Mouse (Mus musculus) cerebellum, adult 2 months (tissue): ENCODE results near the gene Tns1. TPM values are rescaled to one million over a fixed set of nuclear protein-coding genes. Genes with fewer than 3 reads are reported as not detected.
A peak's percentile ranks its signal among the peaks of the same experiment; 100 is the strongest.

ENCODE experiments used
- DNase-seq, 2 experiments: peaks; one replicate each; pipeline ENCODE4 v3.0.0; 2021
- H3K27ac ChIP-seq: fragments of 200-500 bp; 2 replicates; pipeline ENCODE4 v1.5.1; 2012; ENCODE audit warnings: low read length, control low read depth, inconsistent platforms; ENCODE audit not compliant: insufficient read depth
- H3K27me3 ChIP-seq: fragments of 200-500 bp; 2 replicates; pipeline ENCODE4 v1.6.1; 2012; ENCODE audit warnings: inconsistent platforms, mild to moderate bottlenecking, low read length, moderate library complexity; ENCODE audit not compliant: control insufficient read depth, insufficient read depth
- H3K4me1 ChIP-seq: fragments of 200-500 bp; 2 replicates; pipeline ENCODE4 v1.6.1; 2011; ENCODE audit warnings: low read length; ENCODE audit not compliant: control insufficient read depth, insufficient read depth
- H3K4me3 ChIP-seq: fragments of 200-500 bp; replicated peaks from 2 replicates; pipeline ENCODE3; 2011; ENCODE audit warnings: mild to moderate bottlenecking, low read depth, low read length, control low read depth; ENCODE audit not compliant: insufficient read depth
- CTCF ChIP-seq: fragments of 200-500 bp; IDR thresholded peaks from 2 replicates; pipeline ENCODE4 v1.5.1; 2011; ENCODE audit warnings: low read depth, mild to moderate bottlenecking, control low read depth, low read length, moderate library complexity, borderline replicate concordance; ENCODE audit not compliant: insufficient read depth
- POLR2A ChIP-seq: fragments of 200-500 bp; IDR thresholded peaks from 2 replicates; pipeline ENCODE4 v1.6.1; 2011; ENCODE audit warnings: low read length, control low read depth, borderline replicate concordance; ENCODE audit not compliant: insufficient read depth
- WGBS: fragments of 180-500 bp; shearing (Covaris S2); methylation state at CpG from one replicate; pipeline ENCODE4 v1.1.7; 2018; 5-methylcytosine and 5-hydroxymethylcytosine counted together
- polyA plus RNA-seq: library from polyadenylated mRNA; depleted of rRNA; stranded (reverse); fragments of >200 nt; gene quantifications from 2 replicates; pipeline ENCODE4 v1.2.3, GENCODE M21; 2012

The Tns1 gene
- polyA plus RNA-seq, 1 experiment: 25.1 TPM

DNA sequence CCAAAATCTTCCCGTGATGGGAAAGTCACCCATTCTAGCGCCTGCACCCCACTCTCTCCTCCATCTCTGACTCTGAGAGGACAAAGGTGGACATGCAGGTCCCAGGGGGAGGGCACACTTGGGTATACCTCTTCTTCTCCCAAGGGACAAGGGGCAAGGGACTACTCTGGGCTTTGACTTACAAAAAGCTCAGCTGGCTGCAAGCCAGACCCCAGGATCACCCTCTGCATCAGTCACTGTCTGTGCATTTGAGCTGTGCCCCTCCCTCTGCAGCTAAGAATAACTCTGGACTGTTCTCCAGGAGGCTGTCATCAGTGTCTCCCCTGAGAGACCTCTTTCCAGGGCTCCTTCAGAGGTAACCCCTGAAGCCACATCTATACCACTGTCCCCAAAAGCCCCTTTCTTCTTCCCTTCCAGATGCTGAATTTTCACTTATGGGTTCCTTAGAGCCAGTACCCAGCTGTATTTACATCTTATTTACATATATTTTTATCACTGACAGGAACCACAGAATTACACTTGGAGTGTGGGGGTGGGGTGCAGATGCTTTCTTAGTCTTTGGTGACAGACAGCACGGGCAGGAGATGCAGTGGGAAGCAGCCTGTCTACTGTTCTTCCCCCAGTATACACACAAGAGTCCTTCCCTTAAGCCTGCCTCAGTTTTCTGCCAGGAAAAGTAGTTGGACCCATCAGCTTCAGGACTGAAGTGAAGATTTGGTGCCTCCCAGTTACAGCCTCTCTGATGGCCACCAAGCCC, 81.4 kb downstream of the Tns1 start:
- H3K4me3 ChIP-seq: no peak overlapping the region
- H3K27ac ChIP-seq: no peak overlapping the region
- peaks cover 4% of the 10 kb centered on the region; the same call in 1 of the 2 replicates for H3K4me1 ChIP-seq
- H3K27me3 ChIP-seq: no peaks in the 10 kb centered on the region; the same call in 1 of the 2 replicates
- TF ChIP-seq POLR2A (no peak), CTCF (no peak)
- 77% methylated on average over 3 of the region's 3 CpGs for WGBS
- DNase-seq: no peak

DNA sequence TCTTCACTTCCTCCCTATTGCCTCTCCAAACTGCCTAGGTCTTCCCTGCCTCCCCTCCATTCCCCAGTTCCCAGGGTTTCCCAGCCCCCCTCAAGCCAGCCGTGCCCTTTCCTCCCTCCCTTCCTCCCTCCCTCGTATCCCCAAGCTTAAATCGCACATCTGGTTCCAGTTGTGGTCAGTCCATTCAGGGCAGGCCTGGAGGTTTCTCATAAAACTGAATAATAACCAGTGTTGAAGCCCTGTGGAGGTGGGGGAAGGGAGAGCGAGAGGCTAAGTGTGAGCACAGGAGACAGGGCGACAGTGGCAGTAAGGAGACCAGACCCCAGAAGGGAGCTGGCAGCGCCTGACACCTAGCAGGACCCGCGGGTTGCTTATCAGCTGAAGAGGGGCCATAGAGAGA, 82.6 kb downstream of the Tns1 start:
- no peaks in the 10 kb centered on the region; the same call in 1 of the 2 replicates for H3K27me3 ChIP-seq
- no peak for DNase-seq
- H3K4me3 ChIP-seq: no peak overlapping the region
- TF ChIP-seq CTCF (no peak), POLR2A (no peak)
- H3K4me1 ChIP-seq: peaks cover 4% of the 10 kb centered on the region; the same call in 1 of the 2 replicates
- WGBS: 60% methylated on average over 8 of the region's 8 CpGs
- no peak overlapping the region for H3K27ac ChIP-seq

DNA sequence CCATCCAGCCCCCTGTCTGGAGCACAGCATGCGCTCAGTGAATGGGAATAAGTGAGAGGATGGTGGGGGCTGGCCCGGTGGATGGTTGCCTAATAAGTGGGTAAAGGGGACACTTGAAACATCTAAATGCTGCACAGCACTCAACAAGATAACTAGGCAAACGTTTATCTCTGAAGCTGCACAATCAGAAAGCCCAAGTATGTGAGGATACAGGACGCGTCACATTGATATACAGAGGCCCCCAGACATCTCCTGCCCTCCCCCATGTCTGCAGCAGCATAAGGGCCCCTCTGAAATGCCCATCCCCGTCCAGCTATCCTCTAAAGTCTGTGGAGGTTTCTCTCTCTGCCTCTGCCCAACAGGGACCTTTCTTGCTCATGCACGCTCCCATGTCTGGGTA, 83.1 kb downstream of the Tns1 start:
- Histone ChIP-seq H3K4me1 (peaks cover 4% of the 10 kb centered on the region; the same call in 1 of the 2 replicates), H3K27ac (no peak overlapping the region), H3K4me3 (no peak overlapping the region), H3K27me3 (no peaks in the 10 kb centered on the region; the same call in 1 of the 2 replicates)
- TF ChIP-seq CTCF (no peak), POLR2A (no peak)
- 79% methylated on average over 7 of the region's 7 CpGs for WGBS
- DNase-seq: no peak

DNA sequence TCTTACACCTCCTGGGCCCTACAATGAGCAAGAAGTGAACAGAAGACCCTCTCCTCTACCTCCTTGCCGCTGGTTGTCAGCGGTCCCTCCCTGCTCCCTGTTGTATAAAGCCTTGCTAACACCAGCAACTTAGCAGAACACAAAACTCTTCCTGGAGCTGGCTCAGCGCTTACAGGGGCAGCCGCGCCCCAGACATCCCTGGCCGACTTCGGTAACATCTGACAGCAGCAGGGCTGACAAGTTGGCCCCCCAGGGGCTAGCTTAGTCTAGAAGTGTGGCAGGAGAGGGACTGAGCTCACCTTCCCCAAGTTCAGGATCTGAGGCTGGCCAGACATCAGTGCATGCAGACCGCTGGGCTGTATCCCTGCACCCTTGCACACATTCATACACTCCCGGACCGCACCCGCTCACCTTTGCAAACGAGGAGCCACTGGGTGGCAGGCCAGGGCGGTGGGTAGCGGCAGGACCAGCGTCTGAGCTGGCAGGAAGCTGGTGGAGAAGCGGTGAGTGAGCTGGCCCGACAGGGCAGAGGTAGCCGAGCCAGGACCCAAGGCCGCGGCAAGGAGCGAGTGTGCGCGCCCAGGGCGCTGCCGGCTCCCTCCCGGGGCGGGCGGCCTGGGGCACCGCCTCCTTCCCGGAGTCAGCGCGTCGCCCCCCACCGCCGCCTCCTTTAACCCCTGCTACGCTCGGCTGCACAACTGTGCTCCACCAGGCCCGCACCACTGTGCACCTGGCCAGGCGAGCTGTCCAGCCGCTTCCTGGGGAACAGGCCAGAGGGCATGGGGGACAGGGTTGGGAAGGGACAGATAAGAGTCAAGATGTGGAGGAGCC, 87.5 kb downstream of the Tns1 start:
- no peaks in the 10 kb centered on the region for H3K4me1 ChIP-seq
- 0 out of 2 replicates have a peak overlapping the region, but pooled peaks have one; percentile 18 for H3K27ac ChIP-seq
- H3K27me3 ChIP-seq: no peaks in the 10 kb centered on the region
- TF ChIP-seq POLR2A (no peak), CTCF (no peak)
- H3K4me3 ChIP-seq: peak overlapping the region; percentile 37
- 4% methylated on average over 40 of the region's 40 CpGs for WGBS
- no peak for DNase-seq

DNA sequence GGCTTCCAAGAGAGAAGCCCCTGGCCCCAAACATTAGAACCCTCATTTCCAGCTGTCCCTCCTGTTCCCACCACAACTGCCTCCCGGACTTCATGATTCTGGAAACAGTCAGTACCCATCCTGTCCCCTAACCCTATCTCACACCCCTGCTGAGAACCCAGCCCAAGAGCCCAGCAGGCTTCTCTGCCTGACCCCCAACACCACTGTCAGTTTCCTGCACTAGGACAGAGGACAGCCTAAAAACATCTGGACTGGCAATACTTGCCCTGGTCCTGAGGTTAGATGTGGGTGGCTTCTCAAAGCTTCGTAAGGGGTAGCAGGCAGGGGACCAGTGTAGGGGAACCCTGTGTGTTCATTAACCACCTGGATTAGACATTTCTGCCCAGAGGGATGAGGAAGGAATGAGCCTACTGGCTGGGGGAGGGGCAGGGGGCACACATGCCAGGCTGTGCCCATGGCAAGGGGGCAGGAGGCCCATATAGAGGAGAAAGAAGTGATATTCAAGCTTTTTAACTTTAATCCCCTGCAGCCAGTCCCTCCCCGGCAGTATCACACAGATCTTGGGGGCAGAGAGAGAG, 88.2 kb downstream of the Tns1 start:
- WGBS: 51% methylated on average over 3 of the region's 3 CpGs
- Histone ChIP-seq H3K27ac (no peak overlapping the region), H3K27me3 (no peaks in the 10 kb centered on the region), H3K4me3 (no peak overlapping the region), H3K4me1 (no peaks in the 10 kb centered on the region)
- DNase-seq: no peak
- no peak for TF ChIP-seq CTCF
- no peak for TF ChIP-seq POLR2A

DNA sequence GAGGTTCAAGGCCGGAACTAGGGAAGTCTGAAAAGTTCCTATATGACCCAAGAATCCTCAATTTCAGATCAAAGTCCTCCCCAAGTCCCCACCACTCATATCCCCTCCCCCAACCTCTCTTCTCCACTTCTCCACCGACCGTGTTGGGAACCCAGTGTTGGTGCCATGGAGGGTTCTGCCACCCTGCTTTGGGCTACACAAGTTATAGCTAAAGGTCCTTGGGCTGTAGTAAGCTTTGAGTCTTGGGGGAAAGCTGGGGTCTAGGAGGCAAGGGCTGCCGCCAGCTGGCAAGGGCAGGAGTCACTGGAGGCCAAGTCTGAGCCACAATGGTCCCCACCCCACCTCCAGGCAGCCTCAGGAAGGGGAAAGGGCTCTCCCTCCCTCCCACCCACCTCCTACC, 88.8 kb downstream of the Tns1 start:
- H3K27me3 ChIP-seq: no peaks in the 10 kb centered on the region
- no peak for DNase-seq

DNA sequence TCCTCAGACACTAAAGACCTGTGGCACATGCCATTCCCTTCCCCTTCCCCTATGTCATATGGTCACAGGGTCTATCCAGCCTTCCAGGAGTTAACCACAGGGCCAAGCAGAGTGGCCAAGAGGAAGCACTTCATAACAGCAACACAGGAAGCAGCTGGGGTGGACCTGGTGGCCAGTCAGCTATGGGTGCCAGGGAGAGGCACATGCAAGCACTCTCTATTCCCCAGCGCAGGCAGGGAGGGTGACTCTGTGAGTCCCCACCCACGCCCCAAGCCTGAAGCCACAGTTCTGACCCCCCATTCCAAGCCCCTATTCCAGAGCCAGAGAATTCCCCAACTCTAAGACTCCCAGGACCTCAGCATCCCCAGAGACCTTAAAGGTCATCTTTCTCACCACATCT, 89.5 kb downstream of the Tns1 start:
- WGBS: 90% methylated on average over 2 of the region's 2 CpGs
- no peak for DNase-seq
- Histone ChIP-seq H3K4me1 (no peaks in the 10 kb centered on the region), H3K27ac (no peak overlapping the region), H3K4me3 (no peak overlapping the region), H3K27me3 (no peaks in the 10 kb centered on the region)
- TF ChIP-seq CTCF (no peak), POLR2A (no peak)

More for the DNA sequence above, 88.8 kb downstream of the Tns1 start:
- TF ChIP-seq POLR2A (no peak), CTCF (no peak)
- Histone ChIP-seq H3K4me1 (no peaks in the 10 kb centered on the region), H3K4me3 (no peak overlapping the region), H3K27ac (no peak overlapping the region)
- WGBS: 73% methylated on average over 4 of the region's 4 CpGs

DNA sequence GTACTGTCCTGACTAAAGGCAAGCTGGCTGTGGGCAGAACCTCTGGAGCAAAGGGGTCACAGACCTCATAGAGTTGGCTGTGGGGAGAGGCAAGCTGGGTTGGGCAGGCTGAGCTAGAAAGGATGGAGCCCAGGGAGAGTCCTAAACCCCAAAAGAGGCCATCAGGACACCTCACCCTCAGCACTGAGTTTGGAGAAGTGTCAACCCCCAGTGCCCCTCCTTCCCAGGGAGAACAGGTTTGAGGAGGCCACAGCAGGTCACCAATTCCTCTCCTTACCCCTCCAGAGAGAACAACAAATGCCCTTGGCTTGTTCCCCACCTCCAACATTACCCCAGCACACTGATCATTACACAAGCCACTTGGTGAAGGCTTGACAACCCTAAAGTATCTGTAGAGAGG, 90.0 kb downstream of the Tns1 start:
- no peaks in the 10 kb centered on the region for H3K4me1 ChIP-seq
- no peak overlapping the region for H3K27ac ChIP-seq
- TF ChIP-seq POLR2A: no peak
- TF ChIP-seq CTCF: no peak
- DNase-seq: no peak
- no peaks in the 10 kb centered on the region for H3K27me3 ChIP-seq
- no peak overlapping the region for H3K4me3 ChIP-seq
